Mouse (Mus musculus) neural tube, embryonic 13.5 days (tissue): Measurements from ENCODE around the gene Klf2. TPM values are rescaled to one million over a fixed set of nuclear protein-coding genes. Genes with fewer than 3 reads are reported as not detected.

Experiments used
- ATAC-seq: fragments of 200-750 bp; cut with Nextera tagmentation; 2 replicates; pipeline ENCODE4 v1.8.0; 2017; ENCODE audit warnings: low read depth, mild to moderate bottlenecking, moderate TSS enrichment, moderate library complexity
- H3K27ac ChIP-seq: fragments of 300-500 bp; sonication (generic); replicated peaks from 2 replicates; pipeline ENCODE4 v1.5.1; 2015; ENCODE audit warnings: moderate library complexity, mild to moderate bottlenecking, inconsistent platforms
- H3K27me3 ChIP-seq: fragments of 300-500 bp; sonication (generic); 2 replicates; pipeline ENCODE4 v1.6.1; 2015; ENCODE audit warnings: mild to moderate bottlenecking, inconsistent platforms
- H3K36me3 ChIP-seq: fragments of 300-500 bp; sonication (generic); 2 replicates; pipeline ENCODE4 v1.6.1; 2015; ENCODE audit warnings: mild to moderate bottlenecking, inconsistent platforms
- H3K4me1 ChIP-seq: fragments of 300-500 bp; sonication (generic); replicated peaks from 2 replicates; pipeline ENCODE4 v1.6.1; 2015; ENCODE audit warnings: inconsistent platforms
- H3K4me2 ChIP-seq: fragments of 300-500 bp; sonication (generic); 2 replicates; pipeline ENCODE4 v1.6.1; 2015; ENCODE audit warnings: inconsistent platforms, mild to moderate bottlenecking, moderate library complexity
- H3K4me3 ChIP-seq: fragments of 300-500 bp; sonication (generic); 2 replicates; pipeline ENCODE4 v1.5.1; 2015; ENCODE audit warnings: mild to moderate bottlenecking, inconsistent platforms
- H3K9ac ChIP-seq: fragments of 300-500 bp; sonication (generic); 2 replicates; pipeline ENCODE4 v1.6.1; 2015; ENCODE audit warnings: moderate library complexity, mild to moderate bottlenecking, inconsistent platforms
- H3K9me3 ChIP-seq: fragments of 300-500 bp; sonication (generic); 2 replicates; pipeline ENCODE4 v1.6.1; 2016; ENCODE audit warnings: inconsistent platforms
- WGBS: fragments of 180-500 bp; shearing (Covaris S2); methylation state at CpG from one replicate; pipeline ENCODE4 v1.1.7; 2015; 5-methylcytosine and 5-hydroxymethylcytosine counted together
- polyA plus RNA-seq: library from polyadenylated mRNA; unstranded; fragments of >200 nt; fragmentation: Nextera tagmentation; extraction: Ambion mirVana; gene quantifications from 2 replicates; pipeline ENCODE4 v1.2.1, GENCODE M21; 2015

The Klf2 gene
- polyA plus RNA-seq, 1 experiment from 2014 or later, result 8.3 TPM

DNA sequence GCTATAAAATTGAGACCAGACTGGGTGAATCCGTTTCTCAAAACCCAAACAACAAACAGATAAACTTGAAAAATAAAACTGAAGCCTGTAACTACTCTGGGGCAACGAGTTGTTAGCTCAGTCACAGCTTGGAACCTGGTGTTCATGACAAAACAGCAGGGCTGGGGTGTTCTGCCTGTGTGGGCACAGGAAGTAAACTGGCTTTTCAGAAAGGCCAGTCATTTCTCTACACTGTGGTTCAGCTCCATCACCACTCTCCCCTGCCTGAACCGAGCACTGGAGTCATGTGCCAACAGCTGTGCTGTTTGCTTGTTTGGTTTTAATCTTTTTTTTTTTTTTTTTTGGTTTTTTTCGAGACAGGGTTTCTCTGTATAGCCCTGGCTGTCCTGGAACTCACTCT, 24.9 kb downstream of the Klf2 start:
- Histone ChIP-seq H3K4me2 (no peak overlapping the region), H3K9me3 (no peaks in the 10 kb centered on the region), H3K4me1 (no peaks in the 10 kb centered on the region), H3K27me3 (no peaks in the 10 kb centered on the region), H3K36me3 (peaks cover 96% of the 10 kb centered on the region), H3K4me3 (no peak overlapping the region), H3K27ac (no peak overlapping the region), H3K9ac (no peak overlapping the region)
- no peak for ATAC-seq
- WGBS, result 80% methylated on average over 4 of the region's 4 CpGs

GRCm38 (mm10) chr8:72347553-72347952, 28.7 kb downstream of the Klf2 start:
- 84% methylated on average over 1 of the region's 1 CpGs for WGBS
- H3K27ac ChIP-seq, result no peak overlapping the region
- no peaks in the 10 kb centered on the region for H3K4me1 ChIP-seq
- H3K4me3 ChIP-seq, result no peak overlapping the region
- H3K9me3 ChIP-seq, result no peaks in the 10 kb centered on the region
- H3K27me3 ChIP-seq, result no peaks in the 10 kb centered on the region
- no peak overlapping the region for H3K4me2 ChIP-seq
- ATAC-seq, result no peak
- H3K36me3 ChIP-seq, result peaks cover 70% of the 10 kb centered on the region
- no peak overlapping the region for H3K9ac ChIP-seq

- no peak overlapping the region for H3K9ac ChIP-seq
- no peak for ATAC-seq
- 96% methylated on average over 2 of the region's 2 CpGs for WGBS
- no peaks in the 10 kb centered on the region for H3K27me3 ChIP-seq
- no peaks in the 10 kb centered on the region for H3K9me3 ChIP-seq
- peaks cover 70% of the 10 kb centered on the region for H3K36me3 ChIP-seq
- H3K4me2 ChIP-seq, result no peak overlapping the region
- H3K4me3 ChIP-seq, result no peak overlapping the region
- no peak overlapping the region for H3K27ac ChIP-seq
- no peaks in the 10 kb centered on the region for H3K4me1 ChIP-seq
Observed at GRCm38 (mm10) chr8:72348114-72348513, 29.3 kb downstream of the Klf2 start.

GRCm38 (mm10) chr8:72348956-72349355, 30.1 kb downstream of the Klf2 start:
- WGBS, result 90% methylated on average over 1 of the region's 1 CpGs
- Histone ChIP-seq H3K27me3 (no peaks in the 10 kb centered on the region), H3K27ac (no peak overlapping the region), H3K4me1 (no peaks in the 10 kb centered on the region), H3K36me3 (peaks cover 71% of the 10 kb centered on the region), H3K9ac (no peak overlapping the region), H3K9me3 (no peaks in the 10 kb centered on the region), H3K4me3 (no peak overlapping the region), H3K4me2 (no peak overlapping the region)
- no peak for ATAC-seq

DNA sequence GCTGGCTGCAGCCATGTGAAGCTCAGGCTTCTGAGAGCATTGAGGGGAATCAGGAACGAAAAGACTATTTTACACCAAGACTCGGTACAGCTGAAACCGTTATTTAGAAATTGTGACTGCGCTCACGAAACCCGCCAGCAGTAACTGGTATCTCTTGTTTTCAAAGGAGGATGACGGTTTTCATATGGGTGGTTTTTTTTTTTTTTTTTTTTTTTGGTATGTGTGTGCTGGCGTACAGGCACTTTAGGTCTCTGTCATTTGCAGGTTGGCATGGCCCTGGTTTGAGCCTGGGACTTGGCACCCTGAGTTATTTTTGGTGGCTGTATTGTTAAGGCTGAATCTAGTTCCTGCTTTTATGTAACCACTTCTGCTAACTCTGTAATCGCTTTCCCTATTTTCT, 31.0 kb downstream of the Klf2 start:
- Histone ChIP-seq H3K4me1 (no peaks in the 10 kb centered on the region), H3K4me2 (no peak overlapping the region), H3K9me3 (no peaks in the 10 kb centered on the region), H3K27ac (no peak overlapping the region), H3K4me3 (no peak overlapping the region), H3K36me3 (peaks cover 72% of the 10 kb centered on the region), H3K27me3 (no peaks in the 10 kb centered on the region), H3K9ac (no peak overlapping the region)
- no peak for ATAC-seq
- 91% methylated on average over 9 of the region's 9 CpGs for WGBS

GRCm38 (mm10) chr8:72350727-72351126, 31.9 kb downstream of the Klf2 start:
- WGBS, result 93% methylated on average over 8 of the region's 8 CpGs
- ATAC-seq, result no peak
- H3K4me1 ChIP-seq, result no peaks in the 10 kb centered on the region
- H3K27me3 ChIP-seq, result no peaks in the 10 kb centered on the region
- H3K9me3 ChIP-seq, result no peaks in the 10 kb centered on the region
- no peak overlapping the region for H3K9ac ChIP-seq
- H3K4me3 ChIP-seq, result no peak overlapping the region
- no peak overlapping the region for H3K4me2 ChIP-seq
- H3K27ac ChIP-seq, result no peak overlapping the region
- peaks cover 72% of the 10 kb centered on the region for H3K36me3 ChIP-seq

DNA sequence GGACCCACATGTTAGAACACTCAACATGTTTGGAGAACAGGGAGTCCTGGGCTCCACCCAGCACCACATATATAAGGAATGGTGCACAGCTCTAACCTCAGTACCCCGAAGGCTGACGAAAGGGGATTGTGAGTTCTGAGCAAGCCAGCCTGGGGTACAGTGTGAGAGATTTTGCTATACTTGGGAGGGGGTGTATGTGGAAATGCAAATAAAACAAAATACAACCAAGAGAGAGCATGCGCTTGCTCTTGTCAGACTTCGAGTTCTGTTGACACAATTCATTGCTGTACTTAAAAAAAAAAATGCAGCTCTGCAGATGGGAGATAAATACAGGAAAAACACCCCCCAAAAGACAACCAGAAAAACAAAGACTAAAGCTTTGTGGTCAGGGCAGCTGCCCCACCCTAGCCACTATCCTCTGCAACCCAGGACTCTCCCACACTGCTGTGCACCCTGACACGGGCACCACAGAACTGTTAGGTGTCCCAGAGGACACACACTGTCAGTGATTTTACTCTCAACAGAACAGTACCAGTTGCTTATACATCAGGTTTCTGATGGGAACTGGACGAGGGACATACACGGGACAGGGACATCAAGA, 32.7 kb downstream of the Klf2 start:
- Histone ChIP-seq H3K27ac (no peak overlapping the region), H3K27me3 (no peaks in the 10 kb centered on the region), H3K9me3 (no peaks in the 10 kb centered on the region), H3K4me1 (no peaks in the 10 kb centered on the region), H3K36me3 (peaks cover 72% of the 10 kb centered on the region), H3K4me3 (no peak overlapping the region), H3K4me2 (no peak overlapping the region), H3K9ac (no peak overlapping the region)
- WGBS, result 91% methylated on average over 7 of the region's 7 CpGs
- ATAC-seq, result no peak

GRCm38 (mm10) chr8:72352951-72353699, 34.3 kb downstream of the Klf2 start:
- H3K36me3 ChIP-seq, result peaks cover 74% of the 10 kb centered on the region
- H3K4me2 ChIP-seq, result no peak overlapping the region
- H3K27ac ChIP-seq, result no peak overlapping the region
- H3K4me3 ChIP-seq, result no peak overlapping the region
- ATAC-seq, result no peak
- H3K9ac ChIP-seq, result no peak overlapping the region
- WGBS, result 84% methylated on average over 8 of the region's 8 CpGs
- no peaks in the 10 kb centered on the region for H3K4me1 ChIP-seq
- no peaks in the 10 kb centered on the region for H3K27me3 ChIP-seq
- H3K9me3 ChIP-seq, result no peaks in the 10 kb centered on the region

DNA sequence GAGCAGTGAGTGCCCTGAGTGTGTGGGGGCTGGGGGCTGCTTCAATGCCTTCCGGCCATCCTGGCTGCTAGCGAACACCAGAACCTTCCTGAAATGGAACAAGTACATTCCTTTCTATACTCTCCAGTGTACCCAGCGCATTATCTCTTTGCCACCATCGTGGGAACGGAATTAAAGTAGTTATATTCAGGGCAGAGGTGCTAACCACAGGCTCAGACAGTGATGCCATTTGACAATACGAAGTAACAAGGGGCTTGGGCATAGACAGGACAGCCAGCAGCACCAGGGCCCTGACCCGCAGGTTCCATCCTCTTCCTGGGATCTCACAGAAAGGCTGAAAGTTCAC, 34.8 kb downstream of the Klf2 start:
- no peak overlapping the region for H3K4me3 ChIP-seq
- no peaks in the 10 kb centered on the region for H3K9me3 ChIP-seq
- H3K9ac ChIP-seq, result no peak overlapping the region
- H3K4me1 ChIP-seq, result no peaks in the 10 kb centered on the region
- ATAC-seq, result no peak
- no peak overlapping the region for H3K4me2 ChIP-seq
- H3K27me3 ChIP-seq, result no peaks in the 10 kb centered on the region
- WGBS, result 90% methylated on average over 7 of the region's 7 CpGs
- H3K36me3 ChIP-seq, result peaks cover 74% of the 10 kb centered on the region
- no peak overlapping the region for H3K27ac ChIP-seq

- WGBS, result 86% methylated on average over 11 of the region's 11 CpGs
- Histone ChIP-seq H3K36me3 (peaks cover 78% of the 10 kb centered on the region), H3K27me3 (no peaks in the 10 kb centered on the region), H3K27ac (no peak overlapping the region), H3K9ac (no peak overlapping the region), H3K4me1 (no peaks in the 10 kb centered on the region), H3K4me2 (no peak overlapping the region), H3K9me3 (no peaks in the 10 kb centered on the region), H3K4me3 (no peak overlapping the region)
- no peak for ATAC-seq
Observed at GRCm38 (mm10) chr8:72354272-72354671, 35.4 kb downstream of the Klf2 start.

- H3K9ac ChIP-seq, result no peak overlapping the region
- H3K36me3 ChIP-seq, result peaks cover 94% of the 10 kb centered on the region
- H3K27ac ChIP-seq, result no peak overlapping the region
- WGBS, result 85% methylated on average over 3 of the region's 3 CpGs
- no peaks in the 10 kb centered on the region for H3K4me1 ChIP-seq
- no peaks in the 10 kb centered on the region for H3K9me3 ChIP-seq
- H3K4me3 ChIP-seq, result no peak overlapping the region
- no peaks in the 10 kb centered on the region for H3K27me3 ChIP-seq
- no peak for ATAC-seq
- H3K4me2 ChIP-seq, result no peak overlapping the region
Observed at GRCm38 (mm10) chr8:72356593-72356992, 37.8 kb downstream of the Klf2 start.

GRCm38 (mm10) chr8:72360162-72360561, 41.3 kb downstream of the Klf2 start:
- no peak overlapping the region for H3K27ac ChIP-seq
- no peak overlapping the region for H3K9ac ChIP-seq
- no peak for ATAC-seq
- no peaks in the 10 kb centered on the region for H3K9me3 ChIP-seq
- H3K4me1 ChIP-seq, result no peaks in the 10 kb centered on the region
- no peaks in the 10 kb centered on the region for H3K27me3 ChIP-seq
- no peak overlapping the region for H3K4me3 ChIP-seq
- no peak overlapping the region for H3K4me2 ChIP-seq
- peaks cover 94% of the 10 kb centered on the region for H3K36me3 ChIP-seq

GRCm38 (mm10) chr8:72362754-72363153, 43.9 kb downstream of the Klf2 start:
- peaks cover 93% of the 10 kb centered on the region for H3K36me3 ChIP-seq
- no peaks in the 10 kb centered on the region for H3K27me3 ChIP-seq
- no peaks in the 10 kb centered on the region for H3K9me3 ChIP-seq
- 92% methylated on average over 4 of the region's 4 CpGs for WGBS
- H3K27ac ChIP-seq, result no peak overlapping the region
- no peak overlapping the region for H3K4me2 ChIP-seq
- ATAC-seq, result no peak
- no peak overlapping the region for H3K4me3 ChIP-seq
- no peaks in the 10 kb centered on the region for H3K4me1 ChIP-seq
- no peak overlapping the region for H3K9ac ChIP-seq
